Mouse (Mus musculus) stomach, postnatal 0 days (tissue): ENCODE measurements around the gene Retreg1.

Source experiments
- CTCF ChIP-seq: IDR thresholded peaks from 2 replicates; pipeline ENCODE4 v1.5.1; 2016; ENCODE audit warnings: antibody characterized with exemption, low read depth, mild to moderate bottlenecking, moderate library complexity
- EP300 ChIP-seq: optimal IDR thresholded peaks from 2 replicates; pipeline ENCODE3; 2016; ENCODE audit warnings: antibody characterized with exemption

DNA sequence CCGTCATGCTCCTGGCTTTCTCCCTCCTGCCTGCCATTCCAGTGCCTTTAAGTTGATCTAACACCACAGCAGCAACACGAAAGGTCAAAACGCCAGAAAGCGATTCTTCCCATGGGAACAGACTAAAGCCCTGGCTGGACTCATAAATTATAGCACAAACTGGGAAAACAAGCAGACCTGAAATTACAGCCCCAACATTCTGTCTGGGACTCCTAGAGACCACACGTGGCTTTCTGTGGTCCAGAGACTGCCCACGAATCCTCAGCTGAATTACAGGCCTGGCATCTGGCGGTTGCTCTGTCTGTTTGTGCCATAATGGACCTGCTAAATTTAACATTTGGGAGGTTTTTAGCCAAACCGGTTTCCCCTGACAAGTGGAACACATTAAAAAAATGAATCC lies 48.9 kb upstream of the Retreg1 start:
- TF ChIP-seq CTCF (no peak), EP300 (no peak)
